Mouse (Mus musculus) brain, adult 10 weeks (tissue): ENCODE results near the gene Cd177. TPM values are rescaled to one million over a fixed set of nuclear protein-coding genes. Genes with fewer than 3 reads are reported as not detected.

ENCODE experiments used
- polyA plus RNA-seq: library from polyadenylated mRNA; stranded (reverse); fragments of 350-450 nt; fragmentation: Illumina TruSeq; extraction: RNeasy Lipid Tissue Mini Kit (QIAGEN cat#74804); gene quantifications from one replicate; pipeline ENCODE4 v1.2.3, GENCODE M21; 2015; ENCODE audit warnings: low read depth, low replicate concordance

Cd177 gene
- polyA plus RNA-seq, result not detected

DNA sequence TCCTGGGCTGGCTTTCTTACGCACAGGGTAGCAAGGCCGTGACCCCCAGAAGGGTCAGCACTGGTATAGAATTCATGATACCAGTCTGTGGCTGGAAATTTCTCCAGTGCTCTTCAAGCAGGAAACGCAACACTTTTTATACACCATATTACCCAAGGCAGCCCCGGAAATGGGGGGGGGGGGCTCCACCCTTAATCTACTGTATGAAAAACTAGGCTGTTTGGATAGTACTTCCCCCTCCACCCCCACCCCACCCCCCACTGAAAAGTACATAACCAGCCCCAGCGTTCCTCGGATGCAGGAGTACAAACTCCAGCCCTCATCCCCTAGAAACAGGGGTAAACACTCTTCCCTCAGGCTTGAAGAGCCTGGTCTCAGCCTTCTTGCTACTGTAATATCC is at the start of gene Cd177:
TSS of gene Cd177 (minus strand) at position 101 of the 400 bp plus-strand sequence.

DNA sequence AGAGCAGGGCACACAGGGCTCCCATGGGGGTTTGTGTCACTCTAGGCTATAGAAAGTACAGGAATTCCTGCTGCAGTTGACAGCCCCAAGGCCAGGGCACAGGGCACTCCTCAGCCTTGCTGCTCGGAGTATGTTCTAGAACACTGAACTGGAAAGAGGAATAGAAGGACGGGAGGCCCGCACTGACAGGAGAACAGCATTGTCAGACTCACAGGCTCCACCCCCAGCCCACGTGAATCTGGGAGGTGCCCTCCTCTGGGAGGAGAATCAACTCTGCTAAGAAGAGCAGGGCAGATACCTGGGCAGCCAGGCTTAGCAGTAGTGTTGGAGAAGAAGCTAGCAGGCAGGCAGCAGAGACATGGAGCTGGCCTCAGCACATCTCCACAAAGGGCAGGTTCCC is 16.8 kb upstream of the Cd177 start, which contains the start of gene Ceacam10:
TSS of gene Ceacam10 (plus strand) at position 289 of the 400 bp plus-strand sequence.

DNA sequence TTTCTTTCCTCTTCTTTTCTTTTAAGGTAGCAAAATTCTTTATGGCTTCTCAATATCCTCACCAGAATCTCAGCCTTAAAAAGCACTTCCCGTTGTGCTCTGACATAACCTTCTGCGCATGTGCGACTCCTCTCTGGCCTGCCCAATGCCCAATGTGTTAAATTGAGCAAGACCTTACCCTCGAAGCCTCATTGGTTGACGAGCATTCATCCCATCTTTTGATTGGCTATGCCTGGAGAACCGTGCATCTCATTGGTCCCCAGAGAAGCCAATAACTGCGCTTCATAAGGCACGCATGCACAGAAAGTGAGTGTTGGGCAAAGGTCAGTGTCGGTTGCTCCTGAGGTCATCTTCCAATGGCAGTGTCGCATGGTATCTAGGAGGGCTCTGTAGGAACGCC is 33.3 kb downstream of the Cd177 start, which contains the start of gene Gm4763:
TSS of gene Gm4763 (minus strand) at position 101 of the 400 bp plus-strand sequence.

DNA sequence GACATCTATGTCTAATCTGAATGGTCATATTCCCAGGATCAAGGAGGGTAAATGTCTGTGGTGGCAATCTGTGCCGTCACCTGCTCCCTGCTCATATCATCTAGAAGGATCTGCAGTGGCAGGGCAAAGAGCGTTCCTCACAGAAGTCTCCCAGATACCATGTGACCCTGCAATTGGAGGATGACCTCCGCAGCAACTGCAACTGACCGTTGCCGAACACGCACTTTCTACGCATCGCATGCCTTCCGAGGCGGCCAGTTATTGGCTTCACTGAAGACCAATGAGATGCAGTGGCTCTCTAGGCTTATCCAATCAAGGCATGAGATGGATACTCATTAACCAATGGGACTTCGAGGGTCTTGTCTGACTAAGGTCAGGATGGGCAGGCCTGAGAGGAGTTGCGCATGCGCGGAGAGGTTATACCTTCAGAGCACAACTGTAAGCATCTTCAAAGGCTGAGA is 51.2 kb downstream of the Cd177 start, which contains the start of gene BC049730:
TSS of gene BC049730 (plus strand) at position 411 of the 461 bp plus-strand sequence.

Other genes with a start within 250 kb of the Cd177 start
- gene AC161166.1, start 247.9 kb downstream of the Cd177 start, polyA plus RNA-seq, result not detected
- gene Irgq, start 229.6 kb downstream of the Cd177 start, polyA plus RNA-seq, result 40.0 TPM
- gene Pinlyp, start 214.2 kb downstream of the Cd177 start, polyA plus RNA-seq, result not detected
- gene Xrcc1, start 214.0 kb downstream of the Cd177 start, polyA plus RNA-seq, result 29.4 TPM
- gene Ethe1, start 172.8 kb downstream of the Cd177 start, polyA plus RNA-seq, result 18.0 TPM
- 4.9 TPM for gene Zfp575, start 172.7 kb downstream of the Cd177 start, polyA plus RNA-seq
- gene Phldb3, start 149.5 kb downstream of the Cd177 start, polyA plus RNA-seq, result not detected
- gene Lypd3, start 123.8 kb downstream of the Cd177 start, polyA plus RNA-seq, result not detected
- gene Tex101, start 83.6 kb downstream of the Cd177 start, polyA plus RNA-seq, result not detected
- not detected for gene BC049730, start 51.1 kb downstream of the Cd177 start, polyA plus RNA-seq
- gene Gm4763, start 33.4 kb downstream of the Cd177 start, polyA plus RNA-seq, result not detected
- gene Ceacam10, start 16.9 kb upstream of the Cd177 start, polyA plus RNA-seq, result not detected
- gene Gm9844, start 101.9 kb upstream of the Cd177 start, polyA plus RNA-seq, result 5.7 TPM
- not detected for gene Lypd4, start 109.6 kb upstream of the Cd177 start, polyA plus RNA-seq
- gene Dmrtc2, start 109.7 kb upstream of the Cd177 start, polyA plus RNA-seq, result not detected
- 828 TPM for gene Rps19, start 124.1 kb upstream of the Cd177 start, polyA plus RNA-seq
- gene Cd79a, start 137.1 kb upstream of the Cd177 start, polyA plus RNA-seq, result not detected
- 52.4 TPM for gene Arhgef1, start 142.6 kb upstream of the Cd177 start, polyA plus RNA-seq
- gene Gm4881, start 184.2 kb upstream of the Cd177 start, polyA plus RNA-seq, result 0.55 TPM
- gene Rabac1, start 212.4 kb upstream of the Cd177 start, polyA plus RNA-seq, result 268 TPM
- gene Atp1a3, start 245.6 kb upstream of the Cd177 start, polyA plus RNA-seq, result 1,176 TPM